Mouse (Mus musculus) bone marrow macrophage, adult 2 months (primary cell): ENCODE measurements around the gene Ltbp1. TPM values are rescaled to one million over a fixed set of nuclear protein-coding genes. Genes with fewer than 3 reads are reported as not detected.

Source experiments
- H3K27ac ChIP-seq: 2 replicates; pipeline ENCODE4 v1.5.1; 2012; ENCODE audit warnings: low read depth, low read length; ENCODE audit not compliant: insufficient read depth
- H3K4me1 ChIP-seq: 2 replicates; pipeline ENCODE4 v1.6.1; 2012; ENCODE audit warnings: low read length; ENCODE audit not compliant: control insufficient read depth, insufficient read depth
- H3K4me3 ChIP-seq: 2 replicates; pipeline ENCODE4 v1.5.1; 2012; ENCODE audit warnings: mild to moderate bottlenecking, low read length, moderate library complexity; ENCODE audit not compliant: insufficient read depth
- CTCF ChIP-seq: IDR thresholded peaks from 2 replicates; pipeline ENCODE4 v1.5.1; 2012; ENCODE audit warnings: low read depth, mild to moderate bottlenecking, low read length, moderate library complexity
- POLR2A ChIP-seq: IDR thresholded peaks from 2 replicates; pipeline ENCODE4 v1.6.1; 2012; ENCODE audit warnings: mild to moderate bottlenecking, low read depth, low read length, borderline replicate concordance
- polyA plus RNA-seq: library from polyadenylated mRNA; stranded (reverse); fragments of >200 nt; gene quantifications from 2 replicates; pipeline ENCODE4 v1.2.4, GENCODE M21; 2012; ENCODE audit not compliant: missing spikeins, insufficient read depth, insufficient read length

Gene Ltbp1
- polyA plus RNA-seq, 1 experiment, result 3.5 TPM

GRCm38 (mm10) chr17:75355431-75355830 lies 350.1 kb downstream of the Ltbp1 start:
- Histone ChIP-seq H3K27ac (no peak overlapping the region), H3K4me1 (no peaks in the 10 kb centered on the region), H3K4me3 (no peak overlapping the region)
- TF ChIP-seq CTCF (no peak), POLR2A (no peak)

GRCm38 (mm10) chr17:75360111-75360510 lies 354.7 kb downstream of the Ltbp1 start:
- no peak overlapping the region for H3K27ac ChIP-seq
- H3K4me1 ChIP-seq, result no peaks in the 10 kb centered on the region
- H3K4me3 ChIP-seq, result no peak overlapping the region
- TF ChIP-seq CTCF (no peak), POLR2A (no peak)

- H3K27ac ChIP-seq, result no peak overlapping the region
- no peaks in the 10 kb centered on the region for H3K4me1 ChIP-seq
- H3K4me3 ChIP-seq, result no peak overlapping the region
- TF ChIP-seq CTCF, result no peak
- no peak for TF ChIP-seq POLR2A
These were observed 361.0 kb downstream of the Ltbp1 start for GRCm38 (mm10) chr17:75366332-75366731.

- Histone ChIP-seq H3K27ac (no peak overlapping the region), H3K4me3 (no peak overlapping the region), H3K4me1 (no peaks in the 10 kb centered on the region)
- no peak for TF ChIP-seq CTCF
- TF ChIP-seq POLR2A, result no peak
These were observed 362.3 kb downstream of the Ltbp1 start for GRCm38 (mm10) chr17:75367486-75368155.

GRCm38 (mm10) chr17:75368580-75368979 lies 363.2 kb downstream of the Ltbp1 start:
- H3K4me1 ChIP-seq, result no peaks in the 10 kb centered on the region
- no peak overlapping the region for H3K4me3 ChIP-seq
- TF ChIP-seq CTCF (no peak), POLR2A (no peak)
- H3K27ac ChIP-seq, result no peak overlapping the region

- H3K27ac ChIP-seq, result no peak overlapping the region
- TF ChIP-seq POLR2A, result no peak
- TF ChIP-seq CTCF, result no peak
- no peaks in the 10 kb centered on the region for H3K4me1 ChIP-seq
- no peak overlapping the region for H3K4me3 ChIP-seq
These were observed 364.0 kb downstream of the Ltbp1 start for GRCm38 (mm10) chr17:75369351-75369750.

GRCm38 (mm10) chr17:75370120-75370519 lies 364.8 kb downstream of the Ltbp1 start:
- TF ChIP-seq CTCF (no peak), POLR2A (no peak)
- H3K27ac ChIP-seq, result no peak overlapping the region
- H3K4me3 ChIP-seq, result no peak overlapping the region
- H3K4me1 ChIP-seq, result no peaks in the 10 kb centered on the region

GRCm38 (mm10) chr17:75371650-75372049 lies 366.3 kb downstream of the Ltbp1 start:
- Histone ChIP-seq H3K4me3 (no peak overlapping the region), H3K4me1 (no peaks in the 10 kb centered on the region), H3K27ac (no peak overlapping the region)
- no peak for TF ChIP-seq POLR2A
- no peak for TF ChIP-seq CTCF

- Histone ChIP-seq H3K4me1 (no peaks in the 10 kb centered on the region), H3K27ac (no peak overlapping the region), H3K4me3 (no peak overlapping the region)
- TF ChIP-seq CTCF (peak; percentile 72), POLR2A (no peak)
These were observed 367.0 kb downstream of the Ltbp1 start for GRCm38 (mm10) chr17:75372371-75372770.

GRCm38 (mm10) chr17:75374287-75375024 lies 369.1 kb downstream of the Ltbp1 start:
- no peak overlapping the region for H3K4me3 ChIP-seq
- no peak for TF ChIP-seq POLR2A
- no peak for TF ChIP-seq CTCF
- no peak overlapping the region for H3K27ac ChIP-seq
- H3K4me1 ChIP-seq, result no peaks in the 10 kb centered on the region
